Mouse (Mus musculus) intestine, embryonic 15.5 days (tissue): ENCODE data around the gene Prdm16. TPM values are rescaled to one million over a fixed set of nuclear protein-coding genes. Genes with fewer than 3 reads are reported as not detected.
A peak's percentile ranks its signal among the peaks of the same experiment; 100 is the strongest.

ENCODE experiments used
- ATAC-seq: fragments of 200-750 bp; cut with Nextera tagmentation; 2 replicates; pipeline ENCODE4 v1.8.0; 2017; ENCODE audit warnings: moderate TSS enrichment, moderate library complexity
- H3K27ac ChIP-seq: fragments of 300-500 bp; sonication (generic); 2 replicates; pipeline ENCODE4 v1.5.1; 2015; ENCODE audit warnings: mild to moderate bottlenecking, inconsistent platforms
- H3K27me3 ChIP-seq: fragments of 300-500 bp; sonication (generic); replicated peaks from 2 replicates; pipeline ENCODE4 v1.6.1; 2015; ENCODE audit warnings: inconsistent platforms
- H3K36me3 ChIP-seq: fragments of 300-500 bp; sonication (generic); 2 replicates; pipeline ENCODE4 v1.6.1; 2015; ENCODE audit warnings: inconsistent platforms
- H3K4me1 ChIP-seq: fragments of 300-500 bp; sonication (generic); replicated peaks from 2 replicates; pipeline ENCODE4 v1.6.1; 2015; ENCODE audit warnings: inconsistent platforms
- H3K4me2 ChIP-seq: fragments of 300-500 bp; sonication (generic); replicated peaks from 2 replicates; pipeline ENCODE4 v1.6.1; 2015; ENCODE audit warnings: mild to moderate bottlenecking, inconsistent platforms
- H3K4me3 ChIP-seq: fragments of 300-500 bp; sonication (generic); replicated peaks from 2 replicates; pipeline ENCODE4 v1.5.1; 2015; ENCODE audit warnings: inconsistent platforms
- H3K9ac ChIP-seq: fragments of 300-500 bp; sonication (generic); 2 replicates; pipeline ENCODE4 v1.6.1; 2015; ENCODE audit warnings: inconsistent platforms
- H3K9me3 ChIP-seq: fragments of 300-500 bp; sonication (generic); 2 replicates; pipeline ENCODE4 v1.6.1; 2016; ENCODE audit warnings: inconsistent platforms
- WGBS: fragments of 180-500 bp; shearing (Covaris S2); methylation state at CpG from one replicate; pipeline ENCODE4 v1.1.7; 2015; 5-methylcytosine and 5-hydroxymethylcytosine counted together
- polyA plus RNA-seq: library from polyadenylated mRNA; unstranded; fragments of >200 nt; fragmentation: Nextera tagmentation; extraction: Ambion mirVana; gene quantifications from 2 replicates; pipeline ENCODE4 v1.2.1, GENCODE M21; 2015

Prdm16 gene
- polyA plus RNA-seq: 16.4 and 17.7 TPM in 2 replicates

DNA sequence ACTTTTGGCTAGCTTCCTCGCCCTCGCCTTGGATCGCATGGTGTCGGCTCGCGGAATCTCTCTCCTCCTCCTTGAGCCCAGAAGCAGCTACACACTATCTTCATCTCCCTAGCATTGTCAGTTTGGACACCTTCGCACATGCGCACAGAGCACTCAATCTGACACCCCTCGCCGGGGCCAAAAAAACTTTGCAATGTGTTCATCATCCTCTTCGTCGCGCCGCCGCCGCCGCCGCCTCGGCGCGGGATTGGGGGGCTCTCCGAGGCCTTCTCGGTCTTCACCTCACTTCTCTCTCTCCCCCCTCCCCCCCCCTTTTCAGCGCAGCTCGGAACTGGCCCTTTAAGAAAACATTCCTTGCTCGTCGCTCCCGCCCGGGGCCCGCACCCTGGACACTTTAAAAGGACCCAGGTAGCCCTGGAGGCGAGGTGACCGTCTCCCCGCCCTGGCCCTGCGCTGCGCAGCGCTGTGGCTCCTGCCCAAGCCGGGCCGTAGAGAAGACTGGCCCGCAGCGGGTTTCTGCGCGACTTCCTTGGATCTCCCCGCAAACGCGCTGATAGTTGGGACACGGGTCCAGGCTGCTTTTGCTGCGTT lies at the start of gene Prdm16:
Prdm16 (minus strand) TSS at position 153 of the 591 bp plus-strand sequence.
- peak; percentile 69 for ATAC-seq
- peak within 1 kb of the TSS; percentile 83 for H3K27ac ChIP-seq

DNA sequence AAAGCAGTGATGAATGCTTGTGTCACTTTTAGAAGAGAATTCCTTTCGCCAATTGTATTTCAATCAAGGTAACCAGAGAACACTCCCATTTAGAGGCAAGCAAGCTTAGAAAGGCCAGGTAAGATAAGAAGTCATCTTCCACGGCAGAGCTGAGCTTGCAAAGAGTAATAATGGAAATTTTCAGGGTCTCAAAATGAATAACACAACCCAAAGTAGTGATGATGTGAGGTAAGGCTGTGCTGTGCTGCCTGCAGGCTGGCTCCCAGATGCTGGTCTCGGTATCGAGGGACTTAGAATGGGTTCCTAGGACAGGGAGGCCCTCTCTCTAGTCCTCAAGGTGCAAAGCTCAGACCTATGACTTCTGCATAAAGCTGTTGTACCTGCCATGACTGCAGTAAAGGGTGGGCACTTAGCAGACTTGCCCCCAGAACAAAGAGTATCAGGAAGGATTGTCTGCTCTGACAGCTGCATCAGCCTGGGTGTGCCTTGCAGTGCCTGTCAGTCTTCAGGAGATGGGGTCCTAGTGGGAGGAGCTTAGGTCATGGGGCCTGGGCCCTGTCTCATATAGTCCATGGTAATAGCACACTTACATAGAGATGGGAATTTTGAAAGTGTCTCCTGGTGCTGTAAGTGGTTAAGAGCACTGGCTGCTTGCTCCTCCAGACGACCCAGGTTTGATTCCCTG lies 46.5 kb upstream of the Prdm16 start:
- H3K36me3 ChIP-seq: no peaks in the 10 kb centered on the region
- WGBS: 71% methylated on average over 5 of the region's 5 CpGs
- no peak overlapping the region for H3K9ac ChIP-seq
- H3K27me3 ChIP-seq: no peaks in the 10 kb centered on the region
- H3K4me2 ChIP-seq: no peak overlapping the region
- no peaks in the 10 kb centered on the region for H3K9me3 ChIP-seq
- no peak for ATAC-seq
- no peak overlapping the region for H3K4me3 ChIP-seq
- H3K27ac ChIP-seq: no peak overlapping the region
- H3K4me1 ChIP-seq: no peaks in the 10 kb centered on the region

More for the DNA sequence above, at the start of gene Prdm16:
- Histone ChIP-seq H3K36me3 (no peaks in the 10 kb centered on the region), H3K4me2 (peak within 1 kb of the TSS; percentile 95), H3K4me3 (peak within 1 kb of the TSS; percentile 68), H3K4me1 (peaks cover 24% of the 10 kb centered on the region), H3K9ac (peak within 1 kb of the TSS; percentile 74), H3K9me3 (no peaks in the 10 kb centered on the region), H3K27me3 (peaks cover 78% of the 10 kb centered on the region)
- WGBS: under 1% methylated on average over 47 of the region's 47 CpGs

DNA sequence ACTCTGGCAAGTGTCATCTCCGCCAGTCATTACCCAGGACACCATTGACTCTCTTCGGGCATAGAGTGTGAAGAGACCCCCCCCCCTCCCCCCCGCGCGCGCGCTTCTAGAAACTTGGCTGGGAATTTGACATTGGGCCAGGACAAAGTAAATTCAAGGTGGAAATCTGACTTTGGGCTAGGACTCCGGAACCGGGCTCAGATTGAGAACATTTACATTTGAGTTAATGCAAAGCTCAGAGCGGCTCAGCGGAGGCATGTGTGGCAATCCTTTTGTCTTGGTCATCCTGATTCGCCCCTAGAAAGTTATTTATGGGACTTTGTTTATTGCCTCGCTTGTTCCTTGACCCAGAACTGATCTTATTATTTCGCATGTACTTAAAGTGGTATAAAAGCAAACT lies 45.6 kb upstream of the Prdm16 start:
- ATAC-seq: no peak
- H3K27ac ChIP-seq: no peak overlapping the region
- H3K27me3 ChIP-seq: no peaks in the 10 kb centered on the region
- no peaks in the 10 kb centered on the region for H3K9me3 ChIP-seq
- H3K4me2 ChIP-seq: no peak overlapping the region
- WGBS: 56% methylated on average over 14 of the region's 14 CpGs
- no peaks in the 10 kb centered on the region for H3K4me1 ChIP-seq
- no peak overlapping the region for H3K9ac ChIP-seq
- no peak overlapping the region for H3K4me3 ChIP-seq
- H3K36me3 ChIP-seq: no peaks in the 10 kb centered on the region

DNA sequence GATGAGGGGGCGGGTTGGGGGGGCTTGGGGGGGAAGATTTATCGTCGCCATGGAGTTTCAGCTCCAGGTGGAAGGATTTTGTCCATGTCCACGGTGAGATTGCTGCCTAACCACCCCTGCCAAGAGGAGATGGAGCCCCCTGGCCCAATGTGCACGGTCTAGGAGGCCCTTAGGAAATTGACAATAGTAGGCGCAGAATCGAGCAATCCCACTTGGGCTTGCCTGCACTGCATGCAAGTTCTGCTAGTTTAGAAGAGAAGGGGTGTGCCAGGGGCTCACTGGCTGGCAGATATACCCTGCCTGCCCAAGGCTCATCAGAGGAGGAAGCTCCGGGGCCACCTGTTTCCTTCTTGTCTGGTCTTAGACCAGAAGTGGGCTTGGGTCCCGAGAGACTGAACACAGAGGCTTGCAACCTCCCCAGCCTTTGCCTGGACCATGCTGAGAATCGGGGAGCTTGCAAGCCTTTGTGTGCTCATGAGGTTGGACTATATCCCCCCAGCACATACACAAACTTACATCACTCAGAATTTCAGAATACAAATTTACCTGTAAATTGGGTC lies 38.8 kb upstream of the Prdm16 start:
- 66% methylated on average over 10 of the region's 10 CpGs for WGBS
- Histone ChIP-seq H3K4me1 (no peaks in the 10 kb centered on the region), H3K9me3 (no peaks in the 10 kb centered on the region), H3K4me3 (no peak overlapping the region), H3K36me3 (no peaks in the 10 kb centered on the region), H3K27ac (no peak overlapping the region), H3K27me3 (no peaks in the 10 kb centered on the region; the same call in none of the 2 replicates), H3K4me2 (no peak overlapping the region), H3K9ac (no peak overlapping the region)
- no peak for ATAC-seq

DNA sequence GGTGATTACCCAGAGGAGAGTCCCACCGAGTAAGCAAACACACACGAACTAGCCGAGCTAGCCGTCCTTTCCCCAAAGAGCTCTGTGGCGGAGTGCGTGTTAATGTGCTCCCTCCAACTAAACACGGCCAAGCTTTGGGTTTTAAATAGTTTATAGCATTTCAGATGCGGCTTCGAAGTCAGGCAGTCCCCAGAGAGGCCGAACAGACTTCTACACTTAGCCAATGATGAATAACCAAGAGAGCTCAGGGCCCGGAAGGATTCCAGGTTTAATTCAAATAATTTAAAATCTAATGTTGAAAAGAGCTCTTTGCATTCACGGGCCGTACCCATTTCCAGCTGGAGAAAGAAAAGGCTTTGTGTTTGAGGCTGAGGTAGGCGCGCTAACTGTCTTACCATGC lies 38.3 kb upstream of the Prdm16 start:
- H3K4me3 ChIP-seq: no peak overlapping the region
- H3K27ac ChIP-seq: no peak overlapping the region
- H3K9ac ChIP-seq: no peak overlapping the region
- no peaks in the 10 kb centered on the region for H3K36me3 ChIP-seq
- no peak overlapping the region; the same call in 1 of the 2 replicates for H3K4me2 ChIP-seq
- no peaks in the 10 kb centered on the region; the same call in none of the 2 replicates for H3K27me3 ChIP-seq
- no peaks in the 10 kb centered on the region for H3K9me3 ChIP-seq
- WGBS: 31% methylated on average over 15 of the region's 15 CpGs
- no peak for ATAC-seq
- no peaks in the 10 kb centered on the region for H3K4me1 ChIP-seq

DNA sequence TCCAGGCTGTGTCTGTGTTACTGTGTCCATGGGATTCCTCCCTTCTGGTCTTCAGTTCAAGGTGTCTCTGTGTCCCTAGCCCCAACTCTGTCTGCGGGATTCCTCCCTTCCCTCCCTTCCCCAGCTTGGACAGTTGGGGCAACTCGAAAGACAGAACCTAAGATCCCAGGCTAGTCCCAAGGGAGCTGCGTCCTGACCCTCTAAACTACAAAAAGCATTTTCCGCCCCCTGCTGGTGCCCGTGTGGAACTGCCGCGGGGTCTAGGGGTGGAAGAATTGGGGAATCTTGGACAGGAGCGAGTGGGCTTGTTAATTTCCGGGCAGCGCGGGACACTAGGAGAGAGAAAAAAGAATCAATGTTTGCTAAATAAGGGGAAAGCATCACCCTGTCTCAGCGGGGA lies 37.9 kb upstream of the Prdm16 start:
- Histone ChIP-seq H3K36me3 (no peaks in the 10 kb centered on the region), H3K4me2 (no peak overlapping the region; the same call in 1 of the 2 replicates), H3K27ac (no peak overlapping the region), H3K9me3 (no peaks in the 10 kb centered on the region), H3K27me3 (no peaks in the 10 kb centered on the region; the same call in none of the 2 replicates), H3K9ac (no peak overlapping the region), H3K4me3 (no peak overlapping the region), H3K4me1 (no peaks in the 10 kb centered on the region)
- no peak; the same call in 1 of the 2 replicates for ATAC-seq
- 2% methylated on average over 12 of the region's 12 CpGs for WGBS

DNA sequence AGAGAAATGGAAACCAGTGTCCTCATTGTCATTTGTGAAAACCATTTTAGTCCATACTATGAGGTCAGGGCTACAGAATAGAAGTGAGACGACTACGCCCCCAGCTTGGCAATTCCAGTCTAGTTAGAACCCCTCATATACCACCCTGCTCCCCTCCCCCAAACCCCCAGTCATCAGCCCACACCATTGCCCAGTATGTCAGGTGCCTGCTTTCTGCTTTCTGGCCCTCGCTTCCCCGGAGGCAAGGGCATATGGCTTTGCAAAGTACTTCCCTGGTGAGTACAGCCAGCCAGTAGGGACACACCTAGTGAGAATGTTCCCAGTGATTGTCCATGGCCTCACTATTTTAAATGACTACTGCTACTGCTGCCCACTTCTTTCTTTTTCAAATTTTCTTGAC lies 37.3 kb upstream of the Prdm16 start:
- Histone ChIP-seq H3K27ac (no peak overlapping the region), H3K9ac (no peak overlapping the region), H3K4me3 (no peak overlapping the region), H3K4me2 (no peak overlapping the region), H3K27me3 (peaks cover 2% of the 10 kb centered on the region), H3K36me3 (no peaks in the 10 kb centered on the region), H3K9me3 (no peaks in the 10 kb centered on the region), H3K4me1 (no peaks in the 10 kb centered on the region)
- ATAC-seq: no peak
- WGBS: 75% methylated on average over 4 of the region's 4 CpGs

DNA sequence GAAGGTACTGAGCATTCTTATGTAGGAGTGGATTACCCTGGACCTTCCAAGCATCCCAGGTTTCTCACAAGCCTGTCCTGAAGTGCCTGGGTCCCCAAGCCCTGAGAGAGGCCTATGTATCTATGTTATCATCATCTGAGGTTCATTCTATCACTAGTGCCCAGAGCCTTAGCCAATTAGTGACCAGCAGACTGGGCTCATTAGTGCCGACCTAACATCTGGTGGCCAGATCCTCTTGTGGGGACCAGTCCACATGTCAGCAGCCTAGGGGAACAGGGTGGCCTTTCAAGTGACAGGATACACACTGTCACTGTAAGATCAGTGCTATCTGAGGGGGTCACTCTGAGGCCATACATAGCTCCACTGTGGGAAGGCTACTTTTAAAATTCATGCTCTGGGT lies 35.4 kb upstream of the Prdm16 start:
- 43% methylated on average over 1 of the region's 1 CpGs for WGBS
- H3K36me3 ChIP-seq: no peaks in the 10 kb centered on the region
- no peak overlapping the region for H3K9ac ChIP-seq
- H3K9me3 ChIP-seq: no peaks in the 10 kb centered on the region
- no peak overlapping the region for H3K4me2 ChIP-seq
- H3K27ac ChIP-seq: no peak overlapping the region
- H3K27me3 ChIP-seq: peaks cover 4% of the 10 kb centered on the region
- ATAC-seq: no peak
- no peak overlapping the region for H3K4me3 ChIP-seq
- no peaks in the 10 kb centered on the region for H3K4me1 ChIP-seq

DNA sequence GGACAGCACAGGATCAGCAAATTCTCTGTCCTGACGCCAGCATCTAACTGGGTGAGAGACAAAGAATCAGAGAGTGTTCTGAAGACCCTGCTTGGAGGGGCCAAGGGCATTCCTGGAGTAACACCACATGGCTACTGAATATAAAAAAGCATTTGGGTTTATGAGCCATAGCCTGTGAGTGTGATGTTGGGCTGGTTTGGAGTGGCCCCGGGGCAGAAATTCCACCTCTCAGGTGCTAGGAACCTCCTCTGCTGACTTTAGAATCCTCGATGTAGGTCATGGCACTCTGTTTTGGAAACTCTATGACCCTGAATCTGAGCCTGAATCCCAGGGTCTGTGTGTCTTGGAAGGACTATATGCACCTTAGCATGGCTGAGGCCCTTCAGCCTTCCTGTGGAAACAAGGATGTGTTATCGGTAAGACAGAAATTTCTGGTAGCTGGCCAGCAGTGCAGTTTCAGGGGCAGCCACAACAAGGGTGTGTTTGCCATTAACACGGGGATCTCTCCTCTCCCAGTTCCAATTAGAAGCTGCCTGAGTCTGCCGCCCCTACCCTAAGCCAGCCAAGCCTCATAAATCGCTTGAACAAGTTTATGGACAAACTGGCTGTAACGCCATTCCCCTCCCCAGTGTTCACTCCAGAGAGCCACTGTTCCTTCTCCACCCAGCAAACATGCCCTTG lies 34.7 kb upstream of the Prdm16 start:
- no peaks in the 10 kb centered on the region for H3K9me3 ChIP-seq
- 57% methylated on average over 8 of the region's 8 CpGs for WGBS
- H3K36me3 ChIP-seq: no peaks in the 10 kb centered on the region
- H3K4me2 ChIP-seq: no peak overlapping the region
- no peak overlapping the region for H3K27ac ChIP-seq
- no peak for ATAC-seq
- H3K4me3 ChIP-seq: no peak overlapping the region
- no peaks in the 10 kb centered on the region for H3K4me1 ChIP-seq
- H3K27me3 ChIP-seq: peaks cover 4% of the 10 kb centered on the region
- no peak overlapping the region for H3K9ac ChIP-seq

DNA sequence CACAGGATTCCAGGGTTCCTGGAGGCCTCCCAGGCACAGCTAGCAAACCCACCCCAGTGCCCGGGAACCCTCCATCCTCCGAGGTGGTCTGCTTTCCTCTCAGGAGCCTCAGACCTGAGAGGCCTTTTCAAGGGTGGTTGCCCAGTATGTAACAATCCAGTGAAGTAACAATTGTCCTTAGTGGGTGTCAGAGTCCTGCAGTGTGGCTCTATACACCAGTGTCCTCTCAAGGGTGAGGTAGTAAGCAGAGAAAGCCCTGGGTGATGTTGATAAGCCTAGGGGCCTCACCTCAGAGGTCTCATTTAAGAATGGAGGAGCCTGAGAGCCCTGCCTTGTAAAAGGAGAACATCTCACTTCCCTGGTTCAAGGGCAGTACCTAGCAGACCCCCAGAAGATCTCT lies 31.1 kb upstream of the Prdm16 start, which contains the start of gene Actrt2:
Actrt2 (minus strand) TSS at position 101 of the 400 bp plus-strand sequence.
- 76% methylated on average over 2 of the region's 2 CpGs for WGBS
- Histone ChIP-seq H3K4me2 (no peak within 1 kb of the TSS), H3K27me3 (0 out of 2 replicates have a peak, but pooled peaks cover 4% of the 10 kb centered on the region), H3K36me3 (no peaks in the 10 kb centered on the region), H3K9ac (no peak within 1 kb of the TSS), H3K27ac (no peak within 1 kb of the TSS), H3K9me3 (no peaks in the 10 kb centered on the region), H3K4me3 (no peak within 1 kb of the TSS), H3K4me1 (no peaks in the 10 kb centered on the region)
- ATAC-seq: no peak

DNA sequence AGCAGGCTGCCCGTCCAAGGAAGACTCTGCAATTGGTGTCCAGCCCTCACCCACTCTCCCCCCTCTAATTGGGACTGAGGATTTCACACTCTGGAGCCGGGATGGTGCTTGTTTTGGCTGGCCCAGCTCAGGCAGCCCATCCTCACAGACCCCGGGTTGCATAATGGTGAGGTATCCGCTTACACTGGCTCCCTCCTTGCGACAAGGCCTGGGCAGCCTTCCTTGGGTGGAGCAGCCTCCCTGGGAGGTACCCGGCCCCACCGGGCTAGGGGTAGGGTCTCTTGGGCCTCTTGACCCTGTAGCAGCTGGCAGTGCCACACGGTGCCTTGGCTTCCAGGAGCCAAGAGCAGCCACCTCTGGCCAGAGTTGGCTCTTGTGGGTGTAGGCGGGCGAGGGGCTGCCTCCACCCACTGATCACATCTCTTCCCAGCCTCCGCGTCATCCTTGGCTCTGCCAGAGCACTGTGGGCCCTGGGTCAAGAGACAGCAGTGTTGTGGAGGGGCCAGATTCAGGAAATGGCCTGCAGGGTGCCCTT lies 26.1 kb upstream of the Prdm16 start:
- ATAC-seq: no peak
- H3K4me1 ChIP-seq: no peaks in the 10 kb centered on the region
- WGBS: 68% methylated on average over 12 of the region's 12 CpGs

DNA sequence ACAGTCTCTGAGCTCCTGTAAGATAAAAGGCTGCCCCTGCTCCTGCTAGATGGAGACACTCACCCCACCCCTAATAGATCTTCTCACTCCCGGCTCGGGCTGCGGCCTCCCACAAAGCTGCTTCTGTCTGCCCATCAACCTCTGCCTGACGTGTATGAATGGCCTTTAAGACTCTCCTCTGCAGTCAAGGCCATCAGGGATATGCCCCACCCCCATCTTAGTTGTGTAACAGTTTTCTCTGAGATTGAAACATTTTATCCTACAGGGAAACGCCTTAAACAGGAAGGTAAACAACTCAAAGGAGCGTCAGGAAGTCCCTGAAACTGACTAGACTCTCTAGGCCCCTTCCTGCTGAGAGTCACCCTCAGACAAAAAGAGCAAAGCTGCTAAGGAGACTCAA lies 24.6 kb upstream of the Prdm16 start:
- Histone ChIP-seq H3K4me2 (no peak overlapping the region), H3K9ac (no peak overlapping the region), H3K27ac (no peak overlapping the region), H3K27me3 (no peaks in the 10 kb centered on the region), H3K36me3 (no peaks in the 10 kb centered on the region), H3K4me3 (no peak overlapping the region), H3K4me1 (no peaks in the 10 kb centered on the region), H3K9me3 (no peaks in the 10 kb centered on the region)
- WGBS: 35% methylated on average over 6 of the region's 6 CpGs
- ATAC-seq: no peak

More for the DNA sequence above, 26.1 kb upstream of the Prdm16 start:
- Histone ChIP-seq H3K27me3 (no peaks in the 10 kb centered on the region), H3K9me3 (no peaks in the 10 kb centered on the region), H3K9ac (no peak overlapping the region), H3K36me3 (no peaks in the 10 kb centered on the region), H3K27ac (no peak overlapping the region), H3K4me2 (no peak overlapping the region), H3K4me3 (no peak overlapping the region)
